Mouse (Mus musculus): ENCODE data around the gene Alkbh2. TPM values are rescaled to one million over a fixed set of nuclear protein-coding genes. Genes with fewer than 3 reads are reported as not detected.

Alkbh2 gene
- polyA plus RNA-seq, 1 experiment from 2014 or later = 12.6 TPM

GRCm38 (mm10) chr5:114116586-114116985 is 11.4 kb downstream of the Alkbh2 start:
- DNase-seq (ENCODE audit: low spot score) = no peak
- ATAC-seq (replicated peaks; ENCODE audit: low FRiP score) = no peak
- H3K4me1 ChIP-seq (replicated peaks; ENCODE audit: control insufficient read depth, insufficient read depth, low read length) = no peaks in the 10 kb centered on the region
- no peak overlapping the region for H3K27ac ChIP-seq (ENCODE audit: low read depth, low read length)
- H3K4me3 ChIP-seq (ENCODE audit: low read depth, low read length) = no peak overlapping the region
- 88% methylated on average over 7 of the region's 7 CpGs for WGBS
- H3K9me3 ChIP-seq (ENCODE audit: control insufficient read depth, low read length) = no peaks in the 10 kb centered on the region
- H3K36me3 ChIP-seq (ENCODE audit: control insufficient read depth, insufficient read depth, low read length) = no peaks in the 10 kb centered on the region; the same call in 1 of the 2 replicates
- no peak overlapping the region for H3K9ac ChIP-seq (ENCODE audit: low read length)
- no peak overlapping the region for H3K4me2 ChIP-seq (ENCODE audit: low read depth, low read length, severe bottlenecking)
- no peaks in the 10 kb centered on the region for H3K27me3 ChIP-seq (ENCODE audit: control insufficient read depth, insufficient read depth, low read length)

GRCm38 (mm10) chr5:114115030-114115429 is 13.0 kb downstream of the Alkbh2 start:
- 88% methylated on average over 5 of the region's 5 CpGs for WGBS
- no peaks in the 10 kb centered on the region; the same call in 1 of the 2 replicates for H3K36me3 ChIP-seq (ENCODE audit: control insufficient read depth, insufficient read depth, low read length)
- DNase-seq (ENCODE audit: low spot score) = no peak
- H3K4me1 ChIP-seq (replicated peaks; ENCODE audit: control insufficient read depth, insufficient read depth, low read length) = no peaks in the 10 kb centered on the region
- no peak for ATAC-seq (replicated peaks; ENCODE audit: low FRiP score)
- H3K27ac ChIP-seq (ENCODE audit: low read depth, low read length) = no peak overlapping the region
- H3K4me2 ChIP-seq (ENCODE audit: low read depth, low read length, severe bottlenecking) = no peak overlapping the region
- H3K4me3 ChIP-seq (ENCODE audit: low read depth, low read length) = no peak overlapping the region
- H3K9ac ChIP-seq (ENCODE audit: low read length) = no peak overlapping the region
- no peaks in the 10 kb centered on the region for H3K27me3 ChIP-seq (ENCODE audit: control insufficient read depth, insufficient read depth, low read length)
- no peaks in the 10 kb centered on the region for H3K9me3 ChIP-seq (ENCODE audit: control insufficient read depth, low read length)

- ATAC-seq (replicated peaks; ENCODE audit: low FRiP score) (no peak), DNase-seq (ENCODE audit: low spot score) (no peak)
- H3K4me1 ChIP-seq (replicated peaks; ENCODE audit: control insufficient read depth, insufficient read depth, low read length) = no peaks in the 10 kb centered on the region
- no peaks in the 10 kb centered on the region for H3K9me3 ChIP-seq (ENCODE audit: control insufficient read depth, low read length)
- H3K4me3 ChIP-seq (ENCODE audit: low read depth, low read length) = no peak overlapping the region
- no peak overlapping the region for H3K4me2 ChIP-seq (ENCODE audit: low read depth, low read length, severe bottlenecking)
- H3K27ac ChIP-seq (ENCODE audit: low read depth, low read length) = no peak overlapping the region
- no peaks in the 10 kb centered on the region for H3K27me3 ChIP-seq (ENCODE audit: control insufficient read depth, insufficient read depth, low read length)
- WGBS = 89% methylated on average over 6 of the region's 6 CpGs
- no peak overlapping the region for H3K9ac ChIP-seq (ENCODE audit: low read length)
- peaks cover 5% of the 10 kb centered on the region; the same call in 1 of the 2 replicates for H3K36me3 ChIP-seq (ENCODE audit: control insufficient read depth, insufficient read depth, low read length)
Observed at GRCm38 (mm10) chr5:114113334-114113733, 14.7 kb downstream of the Alkbh2 start.

GRCm38 (mm10) chr5:114106391-114106935 is 21.6 kb downstream of the Alkbh2 start:
- H3K27me3 ChIP-seq (ENCODE audit: control insufficient read depth, insufficient read depth, low read length) = no peaks in the 10 kb centered on the region
- H3K4me2 ChIP-seq (ENCODE audit: low read depth, low read length, severe bottlenecking) = no peak overlapping the region
- H3K36me3 ChIP-seq (ENCODE audit: control insufficient read depth, insufficient read depth, low read length) = peaks cover 9% of the 10 kb centered on the region; the same call in 1 of the 2 replicates
- H3K4me1 ChIP-seq (replicated peaks; ENCODE audit: control insufficient read depth, insufficient read depth, low read length) = no peaks in the 10 kb centered on the region
- no peak overlapping the region for H3K9ac ChIP-seq (ENCODE audit: low read length)
- no peak overlapping the region for H3K27ac ChIP-seq (ENCODE audit: low read depth, low read length)
- DNase-seq (ENCODE audit: low spot score) (no peak), ATAC-seq (replicated peaks; ENCODE audit: low FRiP score) (no peak)
- WGBS = 87% methylated on average over 16 of the region's 16 CpGs
- H3K4me3 ChIP-seq (ENCODE audit: low read depth, low read length) = no peak overlapping the region
- no peaks in the 10 kb centered on the region for H3K9me3 ChIP-seq (ENCODE audit: control insufficient read depth, low read length)

- Histone ChIP-seq H3K4me1 (replicated peaks; ENCODE audit: control insufficient read depth, insufficient read depth, low read length) (peaks cover 8% of the 10 kb centered on the region), H3K9me3 (ENCODE audit: control insufficient read depth, low read length) (no peaks in the 10 kb centered on the region), H3K36me3 (ENCODE audit: control insufficient read depth, insufficient read depth, low read length) (peaks cover 2% of the 10 kb centered on the region; the same call in 1 of the 2 replicates), H3K9ac (ENCODE audit: low read length) (no peak overlapping the region), H3K4me2 (ENCODE audit: low read depth, low read length, severe bottlenecking) (no peak overlapping the region), H3K4me3 (ENCODE audit: low read depth, low read length) (no peak overlapping the region), H3K27ac (ENCODE audit: low read depth, low read length) (no peak overlapping the region), H3K27me3 (ENCODE audit: control insufficient read depth, insufficient read depth, low read length) (no peaks in the 10 kb centered on the region)
- ATAC-seq (replicated peaks; ENCODE audit: low FRiP score) (no peak), DNase-seq (ENCODE audit: low spot score) (no peak)
- WGBS = 85% methylated on average over 1 of the region's 1 CpGs
Observed at GRCm38 (mm10) chr5:114102807-114103206, 25.2 kb downstream of the Alkbh2 start.

- peaks cover 2% of the 10 kb centered on the region; the same call in 1 of the 2 replicates for H3K36me3 ChIP-seq (ENCODE audit: control insufficient read depth, insufficient read depth, low read length)
- ATAC-seq (replicated peaks; ENCODE audit: low FRiP score) = no peak
- H3K4me3 ChIP-seq (ENCODE audit: low read depth, low read length) = no peak overlapping the region
- H3K27ac ChIP-seq (ENCODE audit: low read depth, low read length) = no peak overlapping the region
- DNase-seq (ENCODE audit: low spot score) = no peak
- peaks cover 8% of the 10 kb centered on the region for H3K4me1 ChIP-seq (replicated peaks; ENCODE audit: control insufficient read depth, insufficient read depth, low read length)
- WGBS = 88% methylated on average over 4 of the region's 4 CpGs
- no peak overlapping the region for H3K9ac ChIP-seq (ENCODE audit: low read length)
- H3K9me3 ChIP-seq (ENCODE audit: control insufficient read depth, low read length) = no peaks in the 10 kb centered on the region
- H3K27me3 ChIP-seq (ENCODE audit: control insufficient read depth, insufficient read depth, low read length) = no peaks in the 10 kb centered on the region
- no peak overlapping the region for H3K4me2 ChIP-seq (ENCODE audit: low read depth, low read length, severe bottlenecking)
Observed at GRCm38 (mm10) chr5:114101873-114102272, 26.1 kb downstream of the Alkbh2 start.

- Histone ChIP-seq H3K9me3 (ENCODE audit: control insufficient read depth, low read length) (no peaks in the 10 kb centered on the region), H3K9ac (ENCODE audit: low read length) (peak overlapping the region; percentile 92), H3K27me3 (ENCODE audit: control insufficient read depth, insufficient read depth, low read length) (no peaks in the 10 kb centered on the region), H3K4me3 (ENCODE audit: low read depth, low read length) (peak overlapping the region; percentile 93), H3K36me3 (ENCODE audit: control insufficient read depth, insufficient read depth, low read length) (no peaks in the 10 kb centered on the region; the same call in 1 of the 2 replicates), H3K27ac (ENCODE audit: low read depth, low read length) (no peak overlapping the region), H3K4me1 (replicated peaks; ENCODE audit: control insufficient read depth, insufficient read depth, low read length) (peaks cover 8% of the 10 kb centered on the region), H3K4me2 (ENCODE audit: low read depth, low read length, severe bottlenecking) (peak overlapping the region; percentile 95)
- no peak for DNase-seq (ENCODE audit: low spot score)
- 3% methylated on average over 56 of the region's 64 CpGs for WGBS
- peak; percentile 72 for ATAC-seq (replicated peaks; ENCODE audit: low FRiP score)
Observed at GRCm38 (mm10) chr5:114100390-114101099, 27.5 kb downstream of the Alkbh2 start.

- no peaks in the 10 kb centered on the region; the same call in 1 of the 2 replicates for H3K36me3 ChIP-seq (ENCODE audit: control insufficient read depth, insufficient read depth, low read length)
- H3K4me1 ChIP-seq (replicated peaks; ENCODE audit: control insufficient read depth, insufficient read depth, low read length) = peaks cover 8% of the 10 kb centered on the region
- peak overlapping the region; percentile 95 for H3K4me2 ChIP-seq (ENCODE audit: low read depth, low read length, severe bottlenecking)
- DNase-seq (ENCODE audit: low spot score) (peak; percentile 96), ATAC-seq (replicated peaks; ENCODE audit: low FRiP score) (peak; percentile 92)
- peak overlapping the region; percentile 93 for H3K4me3 ChIP-seq (ENCODE audit: low read depth, low read length)
- H3K9ac ChIP-seq (ENCODE audit: low read length) = peak overlapping the region; percentile 92
- H3K9me3 ChIP-seq (ENCODE audit: control insufficient read depth, low read length) = no peaks in the 10 kb centered on the region
- WGBS = 8% methylated on average over 37 of the region's 37 CpGs
- peak overlapping the region; percentile 41; the same call in 1 of the 2 replicates for H3K27ac ChIP-seq (ENCODE audit: low read depth, low read length)
- H3K27me3 ChIP-seq (ENCODE audit: control insufficient read depth, insufficient read depth, low read length) = no peaks in the 10 kb centered on the region
Observed at GRCm38 (mm10) chr5:114099709-114100389, 28.2 kb downstream of the Alkbh2 start.
